Mouse (Mus musculus): ENCODE measurements around the gene Anks3. TPM values are rescaled to one million over a fixed set of nuclear protein-coding genes. Genes with fewer than 3 reads are reported as not detected.

Gene Anks3
- 14.8 and 18.5 TPM in 2 replicates for polyA plus RNA-seq (2015; fragmentation: Nextera tagmentation; extraction: Ambion mirVana)

GRCm38 (mm10) chr16:4963797-4964709 is at the start of gene Anks3:
Gene Anks3 (minus strand): TSS chr16:4964205.
- peaks cover 24% of the 10 kb centered on the region for H3K4me1 ChIP-seq (replicated peaks)
- ATAC-seq (ENCODE audit: insufficient read depth) = peak; percentile 98
- H3K27me3 ChIP-seq = no peaks in the 10 kb centered on the region
- H3K36me3 ChIP-seq (replicated peaks) = no peaks in the 10 kb centered on the region
- H3K4me3 ChIP-seq (replicated peaks) = peak within 1 kb of the TSS; percentile 91
- peak within 1 kb of the TSS; percentile 85 for H3K4me2 ChIP-seq
- under 1% methylated on average over 71 of the region's 76 CpGs for WGBS (ENCODE audit: insufficient replicate concordance)
- peak within 1 kb of the TSS; percentile 93 for H3K9ac ChIP-seq
- H3K27ac ChIP-seq (replicated peaks) = peak within 1 kb of the TSS; percentile 94
- H3K9me3 ChIP-seq (replicated peaks) = no peaks in the 10 kb centered on the region

- peak; percentile 90 for ATAC-seq (ENCODE audit: insufficient read depth)
- H3K27me3 ChIP-seq = peaks cover 10% of the 10 kb centered on the region; the same call in 1 of the 2 replicates
- peaks cover 45% of the 10 kb centered on the region for H3K36me3 ChIP-seq (replicated peaks)
These were observed 49.2 kb upstream of the Anks3 start, which contains the start of gene Rogdi for GRCm38 (mm10) chr16:5013054-5013838. Gene Rogdi (minus strand): TSS chr16:5013553.

GRCm38 (mm10) chr16:5012036-5013005 is 48.3 kb upstream of the Anks3 start:
- H3K4me1 ChIP-seq (replicated peaks) = peaks cover 52% of the 10 kb centered on the region
- peaks cover 10% of the 10 kb centered on the region; the same call in 1 of the 2 replicates for H3K27me3 ChIP-seq
- H3K36me3 ChIP-seq (replicated peaks) = peaks cover 36% of the 10 kb centered on the region
- 39% methylated on average over 13 of the region's 13 CpGs for WGBS (ENCODE audit: insufficient replicate concordance)
- peak overlapping the region; percentile 65 for H3K9ac ChIP-seq
- H3K4me2 ChIP-seq = peak overlapping the region; percentile 94
- peak; percentile 42 for ATAC-seq (ENCODE audit: insufficient read depth)
- H3K9me3 ChIP-seq (replicated peaks) = no peaks in the 10 kb centered on the region
- H3K27ac ChIP-seq (replicated peaks) = peak overlapping the region; percentile 58
- peak overlapping the region; percentile 72 for H3K4me3 ChIP-seq (replicated peaks)

More at GRCm38 (mm10) chr16:5013054-5013838, 49.2 kb upstream of the Anks3 start, which contains the start of gene Rogdi:
- Histone ChIP-seq H3K9ac (peak within 1 kb of the TSS; percentile 65), H3K4me1 (replicated peaks) (peaks cover 47% of the 10 kb centered on the region), H3K9me3 (replicated peaks) (no peaks in the 10 kb centered on the region), H3K4me3 (replicated peaks) (peak within 1 kb of the TSS; percentile 72), H3K4me2 (peak within 1 kb of the TSS; percentile 94), H3K27ac (replicated peaks) (peak within 1 kb of the TSS; percentile 58)
- under 1% methylated on average over 63 of the region's 63 CpGs for WGBS (ENCODE audit: insufficient replicate concordance)

- peak overlapping the region; percentile 33; the same call in 1 of the 2 replicates for H3K27ac ChIP-seq (replicated peaks)
- no peak overlapping the region for H3K4me3 ChIP-seq (replicated peaks)
- H3K27me3 ChIP-seq = peaks cover 10% of the 10 kb centered on the region; the same call in 1 of the 2 replicates
- 0 out of 2 replicates have a peak overlapping the region, but pooled peaks have one; percentile 2 for H3K9ac ChIP-seq
- peaks cover 25% of the 10 kb centered on the region for H3K36me3 ChIP-seq (replicated peaks)
- H3K9me3 ChIP-seq (replicated peaks) = no peaks in the 10 kb centered on the region
- H3K4me2 ChIP-seq = peak overlapping the region; percentile 94
- ATAC-seq (ENCODE audit: insufficient read depth) = no peak
- 47% methylated on average over 7 of the region's 7 CpGs for WGBS (ENCODE audit: insufficient replicate concordance)
- peaks cover 56% of the 10 kb centered on the region for H3K4me1 ChIP-seq (replicated peaks)
These were observed 47.3 kb upstream of the Anks3 start for GRCm38 (mm10) chr16:5011285-5011684.

GRCm38 (mm10) chr16:5010371-5010935 is 46.4 kb upstream of the Anks3 start:
- ATAC-seq (ENCODE audit: insufficient read depth) = no peak
- H3K4me3 ChIP-seq (replicated peaks) = no peak overlapping the region
- H3K9me3 ChIP-seq (replicated peaks) = no peaks in the 10 kb centered on the region
- H3K4me1 ChIP-seq (replicated peaks) = peaks cover 56% of the 10 kb centered on the region
- peak overlapping the region; percentile 13; the same call in 1 of the 2 replicates for H3K4me2 ChIP-seq
- H3K27me3 ChIP-seq = peaks cover 10% of the 10 kb centered on the region; the same call in 1 of the 2 replicates
- 80% methylated on average over 10 of the region's 10 CpGs for WGBS (ENCODE audit: insufficient replicate concordance)
- H3K36me3 ChIP-seq (replicated peaks) = peaks cover 17% of the 10 kb centered on the region
- no peak overlapping the region for H3K27ac ChIP-seq (replicated peaks)
- H3K9ac ChIP-seq = no peak overlapping the region

GRCm38 (mm10) chr16:5008076-5008475 is 44.1 kb upstream of the Anks3 start:
- Histone ChIP-seq H3K4me3 (replicated peaks) (no peak overlapping the region), H3K9ac (no peak overlapping the region), H3K36me3 (replicated peaks) (0 out of 2 replicates have a peak, but pooled peaks cover 3% of the 10 kb centered on the region), H3K4me1 (replicated peaks) (peaks cover 48% of the 10 kb centered on the region), H3K27ac (replicated peaks) (peak overlapping the region; percentile 45; the same call in 1 of the 2 replicates), H3K9me3 (replicated peaks) (no peaks in the 10 kb centered on the region), H3K4me2 (peak overlapping the region; percentile 5; the same call in 1 of the 2 replicates), H3K27me3 (peaks cover 10% of the 10 kb centered on the region; the same call in 1 of the 2 replicates)
- 68% methylated on average over 12 of the region's 12 CpGs for WGBS (ENCODE audit: insufficient replicate concordance)
- no peak for ATAC-seq (ENCODE audit: insufficient read depth)

GRCm38 (mm10) chr16:5007492-5007891 is 43.5 kb upstream of the Anks3 start:
- 57% methylated on average over 6 of the region's 6 CpGs for WGBS (ENCODE audit: insufficient replicate concordance)
- 0 out of 2 replicates have a peak, but pooled peaks cover 3% of the 10 kb centered on the region for H3K36me3 ChIP-seq (replicated peaks)
- H3K27ac ChIP-seq (replicated peaks) = peak overlapping the region; percentile 45; the same call in 1 of the 2 replicates
- no peaks in the 10 kb centered on the region for H3K9me3 ChIP-seq (replicated peaks)
- H3K9ac ChIP-seq = no peak overlapping the region
- H3K4me2 ChIP-seq = peak overlapping the region; percentile 5; the same call in 1 of the 2 replicates
- no peak overlapping the region for H3K4me3 ChIP-seq (replicated peaks)
- peak; percentile 20; the same call in 1 of the 2 replicates for ATAC-seq (ENCODE audit: insufficient read depth)
- H3K27me3 ChIP-seq = peaks cover 10% of the 10 kb centered on the region; the same call in 1 of the 2 replicates
- peaks cover 42% of the 10 kb centered on the region for H3K4me1 ChIP-seq (replicated peaks)

- H3K9ac ChIP-seq = no peak within 1 kb of the TSS
- 0 out of 2 replicates have a peak, but pooled peaks cover 3% of the 10 kb centered on the region for H3K36me3 ChIP-seq (replicated peaks)
- H3K27ac ChIP-seq (replicated peaks) = peak within 1 kb of the TSS; percentile 45; the same call in 1 of the 2 replicates
- H3K4me2 ChIP-seq = peak within 1 kb of the TSS; percentile 5; the same call in 1 of the 2 replicates
- peaks cover 10% of the 10 kb centered on the region; the same call in 1 of the 2 replicates for H3K27me3 ChIP-seq
- H3K4me3 ChIP-seq (replicated peaks) = no peak within 1 kb of the TSS
- WGBS (ENCODE audit: insufficient replicate concordance) = 63% methylated on average over 5 of the region's 5 CpGs
- ATAC-seq (ENCODE audit: insufficient read depth) = peak; percentile 20; the same call in 1 of the 2 replicates
- H3K4me1 ChIP-seq (replicated peaks) = peaks cover 38% of the 10 kb centered on the region
- H3K9me3 ChIP-seq (replicated peaks) = no peaks in the 10 kb centered on the region
These were observed 43.1 kb upstream of the Anks3 start, which contains the start of gene Smim22 for GRCm38 (mm10) chr16:5007067-5007466. Gene Smim22 (plus strand): TSS chr16:5007288.

- no peak overlapping the region for H3K9ac ChIP-seq
- H3K4me1 ChIP-seq (replicated peaks) = peaks cover 7% of the 10 kb centered on the region; the same call in 1 of the 2 replicates
- ATAC-seq (ENCODE audit: insufficient read depth) = no peak
- H3K4me3 ChIP-seq (replicated peaks) = no peak overlapping the region
- no peak overlapping the region for H3K4me2 ChIP-seq
- no peaks in the 10 kb centered on the region for H3K9me3 ChIP-seq (replicated peaks)
- H3K36me3 ChIP-seq (replicated peaks) = no peaks in the 10 kb centered on the region
- H3K27ac ChIP-seq (replicated peaks) = no peak overlapping the region
- H3K27me3 ChIP-seq = 0 out of 2 replicates have a peak, but pooled peaks cover 6% of the 10 kb centered on the region
- WGBS (ENCODE audit: insufficient replicate concordance) = 43% methylated on average over 3 of the region's 3 CpGs
These were observed 36.6 kb upstream of the Anks3 start for GRCm38 (mm10) chr16:5000611-5001010.

All from liver, embryonic 15.5 days (tissue).